In genomic region chr2:174463370-174463769, GRCm38 (mm10) we compare ENCODE assay signal across 9 mouse cellular contexts. TPM values are rescaled to one million over a fixed set of nuclear protein-coding genes. Genes with fewer than 3 reads are reported as not detected.
DNase-seq lines count a peak whose midpoint lies in the region; ATAC-seq and TF ChIP-seq lines count a peak whose summit lies in the region.
"Had no signal": no experiment of that assay in that cellular context is flagged by ENCODE, and none has a peak within 500 bp of the region (broad histone marks: within the 10 kb centered on the region; RNA-seq: fewer than 3 reads in every experiment).

No protein-coding gene starts in this region.

- peaks cover 10% of the 10 kb centered on the region for H3K4me1 ChIP-seq in forebrain, embryonic 16.5 days (replicated peaks; ENCODE audit: control insufficient read depth, insufficient read depth, low read length)
- peaks cover 5% of the 10 kb centered on the region; the same call in 1 of the 2 replicates for H3K4me1 ChIP-seq in limb, embryonic 14.5 days (ENCODE audit: control insufficient read depth, insufficient read depth, low read length)
- H3K4me1 ChIP-seq in olfactory bulb, adult 2 months (ENCODE audit: control insufficient read depth, insufficient read depth, low read length) = peaks cover 10% of the 10 kb centered on the region

- peak in 1 of 2 experiments; percentile 27 for DNase-seq in layer of hippocampus, adult 2 months (ENCODE audit: low spot score in 2 of 2)
- DNase-seq in layer of hippocampus, postnatal 10 days (ENCODE audit: low spot score in 2 of 2) = no peak
- no peak for DNase-seq in Patski (ENCODE audit: low read depth, low spot score)
- no peak for DNase-seq in limb, embryonic 14.5 days (ENCODE audit: low spot score)
- DNase-seq in adrenal gland, postnatal 4 days (ENCODE audit: low spot score in 2 of 2) = no peak
- DNase-seq in cerebellum, adult 18-20 months = no peak

- CTCF ChIA-PET in Patski (lab: Charles Lee) = no interaction called here

- peaks cover 10% of the 10 kb centered on the region; the same call in 1 of the 2 replicates for H3K36me3 ChIP-seq in forebrain, embryonic 16.5 days (ENCODE audit: control insufficient read depth, insufficient read depth)
- peaks cover 53% of the 10 kb centered on the region for H3K36me3 ChIP-seq in limb, embryonic 14.5 days (ENCODE audit: control insufficient read depth, insufficient read depth, low read length)

- H3K27me3 ChIP-seq in Patski = no peaks in the 10 kb centered on the region
- H3K27me3 ChIP-seq in forebrain, embryonic 16.5 days (replicated peaks; ENCODE audit: control insufficient read depth, insufficient read depth, low read length) = no peaks in the 10 kb centered on the region
- no peaks in the 10 kb centered on the region for H3K27me3 ChIP-seq in limb, embryonic 14.5 days (ENCODE audit: control insufficient read depth, insufficient read depth, low read length)

- POLR2A ChIA-PET in Patski (lab: Charles Lee) = interaction anchor here (0.7 to 1.5 kb wide), 2 partner anchors 9 to 14 kb away, joined by 3 to 5 read pairs; partner anchors contain the start of gene Prelid3b

- in situ Hi-C loops in Patski (cut with MboI; ENCODE audit: low pct_unique_long_range_greater_than_20kb) = loop anchor here (25.0 kb wide), 1 partner anchor 376 kb away; the partner anchor contains the start of gene Stx16

- peak overlapping the region; percentile 93 for H3K9ac ChIP-seq in forebrain, embryonic 16.5 days (replicated peaks; ENCODE audit: low read depth, low read length)
- peak overlapping the region; percentile 82 for H3K9ac ChIP-seq in limb, embryonic 14.5 days (ENCODE audit: low read depth, low read length, severe bottlenecking)

- WGBS in forebrain, embryonic 16.5 days = 37% methylated on average over 10 of the region's 10 CpGs
- WGBS in limb, embryonic 14.5 days = 40% methylated on average over 10 of the region's 10 CpGs
- WGBS in olfactory bulb, adult 2 months = 31% methylated on average over 10 of the region's 10 CpGs

- TF ChIP-seq CTCF in layer of hippocampus, adult 2 months (conservative IDR thresholded peaks at IDR 0.05) = no peak
- no peak for TF ChIP-seq CTCF in Patski (IDR thresholded peaks at IDR 0.05)
- TF ChIP-seq CTCF in olfactory bulb, adult 2 months (IDR thresholded peaks at IDR 0.05; ENCODE audit: insufficient read depth, low read depth, low read length) = no peak

- H3K27ac ChIP-seq in layer of hippocampus, adult 2 months = peak overlapping the region; percentile 97
- H3K27ac ChIP-seq in forebrain, embryonic 16.5 days (ENCODE audit: low read length) = no peak overlapping the region
- peak overlapping the region; percentile 9; the same call in 1 of the 2 replicates for H3K27ac ChIP-seq in limb, embryonic 14.5 days (replicated peaks; ENCODE audit: low read depth, low read length)
- H3K27ac ChIP-seq in olfactory bulb, adult 2 months (ENCODE audit: insufficient read depth, low read depth, low read length) = peak overlapping the region; percentile 23

- H3K4me3 ChIP-seq in layer of hippocampus, adult 2 months = peak overlapping the region; percentile 97
- peak overlapping the region; percentile 97 for H3K4me3 ChIP-seq in forebrain, embryonic 16.5 days (replicated peaks; ENCODE audit: low read length)
- peak overlapping the region; percentile 83 for H3K4me3 ChIP-seq in limb, embryonic 14.5 days (replicated peaks; ENCODE audit: low read length)
- peak overlapping the region; percentile 65 for H3K4me3 ChIP-seq in olfactory bulb, adult 2 months (ENCODE audit: insufficient read depth, low read depth, low read length)

- no peaks in the 10 kb centered on the region for H3K9me3 ChIP-seq in forebrain, embryonic 16.5 days (ENCODE audit: control insufficient read depth, low read length)
- no peaks in the 10 kb centered on the region for H3K9me3 ChIP-seq in limb, embryonic 14.5 days (ENCODE audit: control insufficient read depth, low read length)

- peak overlapping the region; percentile 87 for H3K4me2 ChIP-seq in forebrain, embryonic 16.5 days (ENCODE audit: low read length)
- peak overlapping the region; percentile 97 for H3K4me2 ChIP-seq in limb, embryonic 14.5 days (replicated peaks; ENCODE audit: low read depth, low read length, severe bottlenecking)

- peak; percentile 14 for ATAC-seq in Patski
- peak; percentile 14 for ATAC-seq in forebrain, embryonic 16.5 days
- 0 out of 2 replicates have a peak, but pooled peaks have one; percentile 7 for ATAC-seq in limb, embryonic 14.5 days (ENCODE audit: low FRiP score, low read depth)

- TF ChIP-seq POLR2A in limb, embryonic 14.5 days (IDR thresholded peaks at IDR 0.05; ENCODE audit: borderline replicate concordance, extremely low read depth, insufficient read depth, insufficient read length) = no peak
- TF ChIP-seq POLR2A in olfactory bulb, adult 2 months (IDR thresholded peaks at IDR 0.05; ENCODE audit: insufficient read depth, low read depth, low read length) = no peak

RNA-seq across cellular contexts. Expression of gene Atp5e, which starts 0.5 kb away (rescaled TPM):
- total RNA-seq in layer of hippocampus, adult 2 months (2021) = 100 to 1,000 TPM; 271 to 305 TPM
- total RNA-seq in layer of hippocampus, postnatal 10 days (2021) = 100 to 1,000 TPM; 332 to 389 TPM
- polyA plus RNA-seq in Patski (2021) = 379 TPM
- polyA plus RNA-seq in forebrain, embryonic 16.5 days (2015; fragmentation: Nextera tagmentation; extraction: Ambion mirVana) = 529 and 555 TPM in 2 replicates
- 296 and 431 TPM in 2 replicates for polyA plus RNA-seq in limb, embryonic 14.5 days (2012; rRNA removed)
- polyA plus RNA-seq in limb, embryonic 14.5 days (2014; fragmentation: Nextera tagmentation; extraction: Ambion mirVana) = 878 and 889 TPM in 2 replicates
- polyA plus RNA-seq in olfactory bulb, adult 2 months (2012; ENCODE audit: insufficient read depth, insufficient read length, low replicate concordance, missing spikeins) = not detected in 2 replicates
- 100 to 1,000 TPM; 380 to 432 TPM for total RNA-seq in adrenal gland, postnatal 4 days (2021)

RNA-seq across cellular contexts. Expression of gene Prelid3b, which starts 9.5 kb away (rescaled TPM):
- 10 to 100 TPM; 39.9 to 43.5 TPM for total RNA-seq in layer of hippocampus, adult 2 months (2021)
- 10 to 100 TPM; 43.4 to 48.0 TPM for total RNA-seq in layer of hippocampus, postnatal 10 days (2021)
- polyA plus RNA-seq in Patski (2021) = 95.9 TPM
- polyA plus RNA-seq in forebrain, embryonic 16.5 days (2015; fragmentation: Nextera tagmentation; extraction: Ambion mirVana) = 120 and 121 TPM in 2 replicates
- 74.0 and 89.5 TPM in 2 replicates for polyA plus RNA-seq in limb, embryonic 14.5 days (2012; rRNA removed)
- polyA plus RNA-seq in limb, embryonic 14.5 days (2014; fragmentation: Nextera tagmentation; extraction: Ambion mirVana) = 108 and 112 TPM in 2 replicates
- not detected in 2 replicates for polyA plus RNA-seq in olfactory bulb, adult 2 months (2012; ENCODE audit: insufficient read depth, insufficient read length, low replicate concordance, missing spikeins)
- 100 to 1,000 TPM in 1 of 2 experiments, 10 to 100 TPM in 1; 98.1 to 101 TPM for total RNA-seq in adrenal gland, postnatal 4 days (2021)

RNA-seq across cellular contexts. Expression of gene Tubb1, which starts 12.9 kb away (rescaled TPM):
- total RNA-seq in layer of hippocampus, adult 2 months (2021) = not detected
- total RNA-seq in layer of hippocampus, postnatal 10 days (2021) = not detected
- not detected for polyA plus RNA-seq in Patski (2021)
- 0.24 and 0.63 TPM in 2 replicates for polyA plus RNA-seq in forebrain, embryonic 16.5 days (2015; fragmentation: Nextera tagmentation; extraction: Ambion mirVana)
- 1.3 and 2.7 TPM in 2 replicates for polyA plus RNA-seq in limb, embryonic 14.5 days (2012; rRNA removed)
- 1.5 and 1.8 TPM in 2 replicates for polyA plus RNA-seq in limb, embryonic 14.5 days (2014; fragmentation: Nextera tagmentation; extraction: Ambion mirVana)
- polyA plus RNA-seq in olfactory bulb, adult 2 months (2012; ENCODE audit: insufficient read depth, insufficient read length, low replicate concordance, missing spikeins) = not detected in 2 replicates
- 1 to 10 TPM; 1.4 to 2.7 TPM for total RNA-seq in adrenal gland, postnatal 4 days (2021)
- total RNA-seq: left cerebral cortex, adult 18-20 months had no signal

RNA-seq across cellular contexts. Expression of gene Ctsz, which starts 24.5 kb away (rescaled TPM):
- total RNA-seq in layer of hippocampus, adult 2 months (2021) = 10 to 100 TPM; 28.1 to 32.5 TPM
- total RNA-seq in layer of hippocampus, postnatal 10 days (2021) = 10 to 100 TPM; 23.2 to 25.9 TPM
- polyA plus RNA-seq in Patski (2021) = 0.09 TPM
- 81.2 and 84.9 TPM in 2 replicates for polyA plus RNA-seq in forebrain, embryonic 16.5 days (2015; fragmentation: Nextera tagmentation; extraction: Ambion mirVana)
- polyA plus RNA-seq in limb, embryonic 14.5 days (2012; rRNA removed) = 201 and 206 TPM in 2 replicates
- 218 and 221 TPM in 2 replicates for polyA plus RNA-seq in limb, embryonic 14.5 days (2014; fragmentation: Nextera tagmentation; extraction: Ambion mirVana)
- not detected in 2 replicates for polyA plus RNA-seq in olfactory bulb, adult 2 months (2012; ENCODE audit: insufficient read depth, insufficient read length, low replicate concordance, missing spikeins)
- 100 to 1,000 TPM; 107 to 114 TPM for total RNA-seq in adrenal gland, postnatal 4 days (2021)

RNA-seq across cellular contexts. Expression of gene Nelfcd, which starts 47.8 kb away (rescaled TPM):
- total RNA-seq in layer of hippocampus, adult 2 months (2021) = 10 to 100 TPM; 45.2 to 55.6 TPM
- total RNA-seq in layer of hippocampus, postnatal 10 days (2021) = 10 to 100 TPM; 55.0 to 58.2 TPM
- 47.1 TPM for polyA plus RNA-seq in Patski (2021)
- 106 and 109 TPM in 2 replicates for polyA plus RNA-seq in forebrain, embryonic 16.5 days (2015; fragmentation: Nextera tagmentation; extraction: Ambion mirVana)
- 118 and 132 TPM in 2 replicates for polyA plus RNA-seq in limb, embryonic 14.5 days (2012; rRNA removed)
- 109 and 119 TPM in 2 replicates for polyA plus RNA-seq in limb, embryonic 14.5 days (2014; fragmentation: Nextera tagmentation; extraction: Ambion mirVana)
- polyA plus RNA-seq in olfactory bulb, adult 2 months (2012; ENCODE audit: insufficient read depth, insufficient read length, low replicate concordance, missing spikeins) = not detected in 2 replicates
- total RNA-seq in adrenal gland, postnatal 4 days (2021) = 10 to 100 TPM; 77.0 to 78.4 TPM

Comparison
In these comparisons a context has a peak if more than half of its experiments do, and no peak if none do; other contexts are left out.
1. RNA of gene Atp5e, which starts 0.5 kb away (polyA plus RNA-seq): 296 to 889 TPM in limb, embryonic 14.5 days, 529 to 555 TPM in forebrain, embryonic 16.5 days and 379 TPM in Patski (single experiment); not detected in olfactory bulb, adult 2 months; every median in the first group is over 100 times any median in the second.
2. Peak in every context shown above with its lines, with median percentiles within 50 percentile points of each other: H3K4me3 ChIP-seq and ATAC-seq.